8 mouse cellular contexts compared by ENCODE assay signal in the genomic region with DNA sequence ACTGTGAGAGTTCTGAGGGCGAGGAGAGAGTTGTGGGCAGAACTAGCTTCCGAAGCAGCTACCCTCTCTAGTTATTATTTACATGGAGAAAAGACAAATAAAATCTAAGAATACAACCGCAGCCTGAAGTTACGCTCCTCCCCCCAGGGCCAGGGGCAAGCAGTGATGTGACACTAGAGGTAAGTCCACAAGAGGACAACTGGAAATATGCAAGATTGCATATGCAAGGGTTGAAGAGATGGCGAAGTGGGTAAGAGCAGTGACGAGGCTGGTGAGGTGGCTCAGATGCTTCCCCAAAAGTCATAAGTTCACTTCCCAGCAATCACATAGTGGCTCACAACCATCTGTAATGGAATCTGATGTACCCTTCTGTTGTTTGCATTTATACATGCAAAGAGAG. TPM values are rescaled to one million over a fixed set of nuclear protein-coding genes. Genes with fewer than 3 reads are reported as not detected.
A peak's percentile ranks its signal among the peaks of the same experiment; 100 is the strongest.
DNase-seq lines count a peak whose midpoint lies in the region; ATAC-seq and TF ChIP-seq lines count a peak whose summit lies in the region.

No protein-coding gene starts in this region.

- no peak for DNase-seq in left cerebral cortex, adult 2 months (ENCODE audit: extremely low spot score in 1 of 2, low spot score in 2 of 2)
- DNase-seq in left cerebral cortex, adult 11 months (ENCODE audit: low spot score), result no peak
- no peak for DNase-seq in midbrain, postnatal 0 days (ENCODE audit: low spot score)
- DNase-seq in gastrocnemius, postnatal 14 days, result no peak
- DNase-seq in ovary, postnatal 10 days (ENCODE audit: low spot score), result no peak
- no peak for DNase-seq in left cerebral cortex, postnatal 14 days (ENCODE audit: low spot score in 2 of 2)

- no peak for TF ChIP-seq CTCF in left cerebral cortex, adult 2 months (IDR thresholded peaks at IDR 0.05)
- no peak for TF ChIP-seq CTCF in midbrain, postnatal 0 days (IDR thresholded peaks at IDR 0.05)

- intact Hi-C loops in left cerebral cortex, adult 2 months (cut with DNase I), result loop anchor here (2.0 kb wide), 1 partner anchor 34 kb away; no protein-coding TSS in a partner anchor
- intact Hi-C loops in gastrocnemius, postnatal 14 days (cut with DNase I; ENCODE audit: low total_unique reads), result loop anchor here (2.0 kb wide), 1 partner anchor 36 kb away; no protein-coding TSS in a partner anchor
- intact Hi-C loops in left cerebral cortex, postnatal 14 days (cut with DNase I), result loop anchor here (5.0 kb wide), 1 partner anchor 61 kb away; no protein-coding TSS in a partner anchor

- peak overlapping the region; percentile 80 for H3K27ac ChIP-seq in left cerebral cortex, adult 2 months
- peak overlapping the region; percentile 82 for H3K27ac ChIP-seq in brown adipose tissue, adult 24 weeks (replicated peaks; ENCODE audit: low read depth, low read length)
- no peak overlapping the region; the same call in 1 of the 2 replicates for H3K27ac ChIP-seq in hindbrain, embryonic 16.5 days (ENCODE audit: low read depth, low read length)
- no peak overlapping the region for H3K27ac ChIP-seq in midbrain, postnatal 0 days (ENCODE audit: low read depth, low read length)

- no peak for ATAC-seq in hindbrain, embryonic 16.5 days
- ATAC-seq in midbrain, postnatal 0 days (ENCODE audit: low FRiP score), result no peak

- no peak overlapping the region for H3K9ac ChIP-seq in hindbrain, embryonic 16.5 days (ENCODE audit: low read depth, low read length)
- H3K9ac ChIP-seq in midbrain, postnatal 0 days (replicated peaks; ENCODE audit: low read length, poor library complexity, severe bottlenecking), result no peak overlapping the region

- H3K36me3 ChIP-seq in hindbrain, embryonic 16.5 days (ENCODE audit: control insufficient read depth, insufficient read depth, low read length), result peaks cover 11% of the 10 kb centered on the region
- peaks cover 20% of the 10 kb centered on the region; the same call in 1 of the 2 replicates for H3K36me3 ChIP-seq in midbrain, postnatal 0 days (ENCODE audit: insufficient read depth, low read length)

- H3K27me3 ChIP-seq in hindbrain, embryonic 16.5 days (replicated peaks; ENCODE audit: control insufficient read depth, insufficient read depth, low read length), result no peaks in the 10 kb centered on the region
- H3K27me3 ChIP-seq in midbrain, postnatal 0 days (ENCODE audit: insufficient read depth, low read length), result no peaks in the 10 kb centered on the region

- H3K4me3 ChIP-seq in left cerebral cortex, adult 2 months, result peak overlapping the region; percentile 77
- peak overlapping the region; percentile 56 for H3K4me3 ChIP-seq in brown adipose tissue, adult 24 weeks (ENCODE audit: insufficient read depth, low read depth, low read length)
- no peak overlapping the region for H3K4me3 ChIP-seq in hindbrain, embryonic 16.5 days (ENCODE audit: low read length)
- H3K4me3 ChIP-seq in midbrain, postnatal 0 days (ENCODE audit: low read depth, low read length), result peak overlapping the region; percentile 60; the same call in 1 of the 2 replicates

- no peaks in the 10 kb centered on the region for H3K9me3 ChIP-seq in hindbrain, embryonic 16.5 days (ENCODE audit: control insufficient read depth, low read length)
- H3K9me3 ChIP-seq in midbrain, postnatal 0 days (ENCODE audit: low read length), result no peaks in the 10 kb centered on the region

- 83% methylated on average over 6 of the region's 6 CpGs for WGBS in hindbrain, embryonic 16.5 days
- 81% methylated on average over 6 of the region's 6 CpGs for WGBS in midbrain, postnatal 0 days

- H3K4me1 ChIP-seq in brown adipose tissue, adult 24 weeks (ENCODE audit: control insufficient read depth, insufficient read depth, insufficient read length, low read length), result no peaks in the 10 kb centered on the region
- peaks cover 12% of the 10 kb centered on the region for H3K4me1 ChIP-seq in hindbrain, embryonic 16.5 days (ENCODE audit: control insufficient read depth, insufficient read depth, low read depth, low read length)
- peaks cover 6% of the 10 kb centered on the region for H3K4me1 ChIP-seq in midbrain, postnatal 0 days (ENCODE audit: insufficient read depth, low read length)

- H3K4me2 ChIP-seq in hindbrain, embryonic 16.5 days (ENCODE audit: low read length), result peak overlapping the region; percentile 88
- H3K4me2 ChIP-seq in midbrain, postnatal 0 days (ENCODE audit: low read depth, low read length, poor library complexity, severe bottlenecking), result peak overlapping the region; percentile 71

RNA-seq across cellular contexts. Expression of gene Tomm40l, which starts 0.9 kb away (rescaled TPM):
- total RNA-seq in left cerebral cortex, adult 2 months (2021), result 10 to 100 TPM; 86.4 to 91.2 TPM
- 59.3 and 65.5 TPM in 2 replicates for polyA plus RNA-seq in brown adipose tissue, adult 24 weeks (2012; ENCODE audit: insufficient read depth, insufficient read length, missing spikeins)
- 60.9 and 69.6 TPM in 2 replicates for polyA plus RNA-seq in hindbrain, embryonic 16.5 days (2015; fragmentation: Nextera tagmentation; extraction: Ambion mirVana)
- 49.8 and 57.6 TPM in 2 replicates for total RNA-seq in midbrain, postnatal 0 days (2014; rRNA removed)
- 33.9 and 44.6 TPM in 2 replicates for polyA plus RNA-seq in midbrain, postnatal 0 days (2015; fragmentation: Nextera tagmentation; extraction: Ambion mirVana)
- 10 to 100 TPM; 44.3 to 46.7 TPM for total RNA-seq in gastrocnemius, postnatal 14 days (2021)
- total RNA-seq in left cerebral cortex, postnatal 14 days (2021), result 10 to 100 TPM; 69.6 to 72.1 TPM

RNA-seq across cellular contexts. Expression of gene Apoa2, which starts 1.7 kb away (rescaled TPM):
- total RNA-seq in left cerebral cortex, adult 2 months (2021), result 1 to 10 TPM; 1.5 to 2.2 TPM
- polyA plus RNA-seq in brown adipose tissue, adult 24 weeks (2012; ENCODE audit: insufficient read depth, insufficient read length, missing spikeins), result 3.5 and 19.0 TPM in 2 replicates
- polyA plus RNA-seq in hindbrain, embryonic 16.5 days (2015; fragmentation: Nextera tagmentation; extraction: Ambion mirVana), result 5.2 and 6.5 TPM in 2 replicates
- total RNA-seq in midbrain, postnatal 0 days (2014; rRNA removed), result 3.7 TPM in 1 of 2 replicates, not detected in the other
- polyA plus RNA-seq in midbrain, postnatal 0 days (2015; fragmentation: Nextera tagmentation; extraction: Ambion mirVana), result 5.2 and 7.2 TPM in 2 replicates
- total RNA-seq in gastrocnemius, postnatal 14 days (2021), result not detected
- 1 to 10 TPM; 1.6 to 4.9 TPM for total RNA-seq in left cerebral cortex, postnatal 14 days (2021)

RNA-seq across cellular contexts. Expression of gene Nr1i3, which starts 9.4 kb away (rescaled TPM):
- total RNA-seq in left cerebral cortex, adult 2 months (2021), result under 1 TPM; 0.19 to 0.23 TPM
- polyA plus RNA-seq in brown adipose tissue, adult 24 weeks (2012; ENCODE audit: insufficient read depth, insufficient read length, missing spikeins), result not detected in 2 replicates
- polyA plus RNA-seq in hindbrain, embryonic 16.5 days (2015; fragmentation: Nextera tagmentation; extraction: Ambion mirVana), result 0.26 and 0.73 TPM in 2 replicates
- total RNA-seq in midbrain, postnatal 0 days (2014; rRNA removed), result 0.11 TPM in 1 of 2 replicates, not detected in the other
- polyA plus RNA-seq in midbrain, postnatal 0 days (2015; fragmentation: Nextera tagmentation; extraction: Ambion mirVana), result 0.19 and 0.23 TPM in 2 replicates
- total RNA-seq in gastrocnemius, postnatal 14 days (2021), result not detected
- not detected for total RNA-seq in left cerebral cortex, postnatal 14 days (2021)

RNA-seq across cellular contexts. Expression of gene Fcer1g, which starts 11.0 kb away (rescaled TPM):
- 10 to 100 TPM; 12.6 to 14.4 TPM for total RNA-seq in left cerebral cortex, adult 2 months (2021)
- polyA plus RNA-seq in brown adipose tissue, adult 24 weeks (2012; ENCODE audit: insufficient read depth, insufficient read length, missing spikeins), result 29.3 and 35.1 TPM in 2 replicates
- 25.5 and 25.7 TPM in 2 replicates for polyA plus RNA-seq in hindbrain, embryonic 16.5 days (2015; fragmentation: Nextera tagmentation; extraction: Ambion mirVana)
- 21.3 and 25.9 TPM in 2 replicates for total RNA-seq in midbrain, postnatal 0 days (2014; rRNA removed)
- 30.5 and 31.1 TPM in 2 replicates for polyA plus RNA-seq in midbrain, postnatal 0 days (2015; fragmentation: Nextera tagmentation; extraction: Ambion mirVana)
- 1 to 10 TPM; 6.3 to 7.1 TPM for total RNA-seq in gastrocnemius, postnatal 14 days (2021)
- total RNA-seq in left cerebral cortex, postnatal 14 days (2021), result 10 to 100 TPM; 11.1 to 16.0 TPM

RNA-seq across cellular contexts. Expression of gene Adamts4, which starts 27.1 kb away (rescaled TPM):
- 1 to 10 TPM; 6.7 to 8.6 TPM for total RNA-seq in left cerebral cortex, adult 2 months (2021)
- 0.50 and 1.2 TPM in 2 replicates for polyA plus RNA-seq in brown adipose tissue, adult 24 weeks (2012; ENCODE audit: insufficient read depth, insufficient read length, missing spikeins)
- polyA plus RNA-seq in hindbrain, embryonic 16.5 days (2015; fragmentation: Nextera tagmentation; extraction: Ambion mirVana), result 6.0 and 6.6 TPM in 2 replicates
- total RNA-seq in midbrain, postnatal 0 days (2014; rRNA removed), result 5.2 and 8.2 TPM in 2 replicates
- 3.4 and 4.2 TPM in 2 replicates for polyA plus RNA-seq in midbrain, postnatal 0 days (2015; fragmentation: Nextera tagmentation; extraction: Ambion mirVana)
- total RNA-seq in gastrocnemius, postnatal 14 days (2021), result 1 to 10 TPM; 2.4 to 3.1 TPM
- total RNA-seq in left cerebral cortex, postnatal 14 days (2021), result 10 to 100 TPM; 11.1 to 17.0 TPM

Comparison
In these comparisons a context has a peak if more than half of its experiments do, and no peak if none do; other contexts are left out.
1. H3K27ac ChIP-seq: peak in left cerebral cortex, adult 2 months (single experiment) and brown adipose tissue, adult 24 weeks (single experiment); none in hindbrain, embryonic 16.5 days (single experiment) and midbrain, postnatal 0 days (single experiment).